Mouse (Mus musculus) urinary bladder, postnatal 4 days (tissue): ENCODE measurements around the gene Fam83f.

Experiments used
- DNase-seq, 2 experiments: peaks; one replicate each; pipeline ENCODE4 v3.0.0; 2021 to 2022; ENCODE audit warnings: low spot score in 2 of 2

The Fam83f gene

DNA sequence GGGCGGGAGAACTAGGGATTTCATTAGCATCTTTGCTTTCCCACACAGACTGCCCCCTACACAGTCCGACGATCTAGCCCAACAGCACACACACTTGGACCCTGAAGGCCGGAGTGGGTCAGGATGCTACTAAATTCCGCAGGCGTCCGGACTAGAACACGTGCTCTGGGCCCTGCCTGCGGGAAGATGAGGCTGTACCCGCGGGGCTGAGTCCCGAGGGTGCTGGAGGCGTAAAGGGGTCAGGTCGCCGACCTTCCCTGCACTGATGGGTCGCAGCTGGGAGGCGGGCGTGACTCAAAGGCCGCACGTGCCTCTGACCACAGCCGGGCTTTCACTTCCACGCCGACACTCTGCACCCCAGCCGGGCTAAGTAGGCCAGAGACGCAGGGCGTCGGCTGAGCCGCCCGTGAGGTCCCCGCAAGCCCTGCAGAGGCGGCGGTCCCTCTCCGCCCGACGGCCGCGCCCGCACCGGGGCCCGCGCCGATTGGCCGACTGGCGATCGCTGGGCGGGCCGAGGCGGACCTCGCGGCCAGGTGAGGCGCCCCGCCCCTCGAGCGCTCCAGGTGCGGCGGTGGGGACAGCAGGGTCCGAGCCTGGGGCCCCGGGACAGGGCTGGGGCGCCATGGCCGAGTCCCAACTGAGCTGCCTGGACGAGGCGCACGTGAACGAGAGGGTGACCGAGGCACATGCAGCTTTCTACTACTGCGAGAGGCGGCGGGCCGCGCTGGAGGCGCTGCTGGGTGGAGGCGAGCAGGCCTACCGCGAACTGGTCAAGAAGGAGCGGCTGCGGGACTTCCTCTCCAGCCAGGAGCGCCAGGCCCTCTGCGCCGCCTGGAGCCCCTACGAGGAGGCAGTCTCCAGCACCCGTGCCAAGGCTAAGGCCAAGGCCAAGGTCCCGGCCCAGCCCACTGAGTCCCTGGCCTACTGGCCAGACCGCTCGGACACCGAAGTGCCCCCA, at the start of gene Fam83f:
Fam83f (plus strand) TSS at position 553 of the 958 bp plus-strand sequence.
- DNase-seq = peak in 1 of 2 experiments; percentile 58

DNA sequence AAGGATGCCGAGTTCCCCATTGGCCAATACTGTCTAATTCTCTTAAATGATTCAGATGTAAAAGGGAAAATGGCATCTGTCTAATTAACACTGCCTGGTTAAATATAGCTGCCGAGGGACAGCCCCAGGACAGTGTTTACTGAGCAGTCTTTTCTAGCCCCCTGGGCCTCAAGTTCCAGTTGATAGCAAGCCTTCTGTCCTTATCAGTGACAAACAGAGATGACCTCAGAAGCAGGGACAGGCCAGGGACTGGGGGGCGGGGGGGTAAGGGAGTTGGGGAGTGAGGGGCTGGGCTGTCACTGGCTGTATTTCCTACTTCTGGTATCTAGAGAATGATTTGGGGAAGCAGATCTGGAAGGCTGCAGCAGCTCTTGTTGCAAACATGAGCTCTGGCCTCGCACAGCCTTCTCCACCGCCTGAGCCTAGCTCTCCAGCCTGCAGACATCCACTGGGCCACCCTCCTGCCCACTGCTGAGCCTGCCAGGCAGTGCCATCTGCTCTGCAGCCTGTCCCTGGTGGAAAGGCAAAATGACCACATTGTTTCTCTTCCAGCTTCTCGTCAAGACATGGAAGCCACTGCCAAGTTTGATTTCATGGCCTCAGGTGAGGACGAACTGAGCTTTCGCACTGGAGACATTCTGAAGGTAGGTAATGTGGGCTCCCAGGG, 48.3 kb upstream of the Fam83f start:
- no peak for DNase-seq

DNA sequence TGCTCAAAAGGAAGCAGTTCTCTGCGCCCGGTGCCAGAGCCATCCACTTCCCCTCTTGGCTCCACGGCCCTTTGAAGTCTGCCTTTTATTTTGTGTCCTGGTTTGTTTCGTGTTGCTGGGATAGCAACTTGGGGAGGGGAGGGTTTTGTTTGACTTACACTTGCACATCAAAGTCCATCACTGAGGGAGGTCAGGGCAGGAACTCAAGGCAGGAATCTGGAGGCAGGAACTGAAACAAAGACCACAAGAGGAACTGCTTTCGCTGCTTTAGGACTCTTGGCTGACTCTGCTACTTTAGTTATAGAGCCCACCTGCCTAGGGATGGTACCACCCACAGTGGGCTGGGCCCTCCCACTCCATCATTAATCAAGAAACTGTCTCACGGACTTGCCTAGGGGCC, 45.2 kb upstream of the Fam83f start:
- no peak for DNase-seq

DNA sequence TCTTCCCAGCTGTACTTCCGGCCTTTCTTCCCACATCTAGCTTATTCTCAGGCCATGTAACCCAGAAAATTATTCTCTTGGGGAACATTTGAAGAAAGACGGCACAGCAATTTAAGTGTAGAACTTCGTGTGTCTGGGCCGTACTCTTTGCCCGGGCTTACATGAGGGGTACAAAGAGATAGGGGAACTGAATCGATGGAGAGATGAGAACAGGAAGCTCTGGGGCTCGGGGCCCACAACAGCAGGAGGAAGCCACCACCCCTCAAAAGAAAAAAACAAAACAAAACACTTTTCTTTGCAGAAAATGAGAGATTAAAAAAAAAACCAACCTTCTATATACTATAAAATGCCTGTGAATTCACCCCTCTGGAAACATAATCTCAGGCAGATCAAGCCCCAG, 41.5 kb upstream of the Fam83f start:
- DNase-seq = no peak

DNA sequence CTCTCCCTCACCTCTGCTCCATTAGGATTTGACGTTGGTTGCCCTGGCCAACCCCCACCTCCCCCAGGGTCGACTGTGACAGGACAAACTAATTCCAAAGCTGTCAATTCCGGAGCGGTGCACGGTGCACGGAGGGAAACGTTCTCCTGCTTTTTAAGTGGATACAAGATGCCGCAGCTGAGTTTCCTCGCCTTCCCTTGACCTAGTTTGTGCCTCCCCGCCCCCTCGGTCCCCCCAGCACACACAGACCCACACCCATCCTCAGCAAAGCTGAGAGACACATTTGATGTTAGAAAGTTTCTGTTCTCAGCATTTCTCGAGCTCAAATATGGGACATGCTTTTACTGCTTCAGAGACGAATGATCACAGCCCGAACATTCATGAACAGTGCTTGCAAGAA, 40.9 kb upstream of the Fam83f start:
- no peak for DNase-seq

DNA sequence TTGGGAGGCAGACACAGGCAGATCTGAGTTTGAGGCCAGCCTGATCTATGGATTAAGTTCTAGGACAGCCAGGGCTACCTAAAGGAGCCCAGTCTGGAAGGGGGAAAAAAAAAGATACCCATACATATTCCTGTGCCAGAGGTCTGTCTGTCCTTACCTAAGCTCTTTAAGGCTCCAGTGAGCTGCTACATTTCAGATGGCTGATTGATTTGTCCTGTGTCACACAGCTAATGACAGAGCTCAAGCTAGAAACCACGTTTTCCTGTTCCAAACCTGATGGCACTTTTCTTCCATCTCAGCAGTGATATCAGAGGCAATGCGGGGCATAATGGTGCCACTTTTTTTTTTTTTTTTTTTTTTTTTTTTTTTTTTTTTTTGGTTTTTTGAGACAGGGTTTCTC, 40.3 kb upstream of the Fam83f start:
- no peak for DNase-seq

DNA sequence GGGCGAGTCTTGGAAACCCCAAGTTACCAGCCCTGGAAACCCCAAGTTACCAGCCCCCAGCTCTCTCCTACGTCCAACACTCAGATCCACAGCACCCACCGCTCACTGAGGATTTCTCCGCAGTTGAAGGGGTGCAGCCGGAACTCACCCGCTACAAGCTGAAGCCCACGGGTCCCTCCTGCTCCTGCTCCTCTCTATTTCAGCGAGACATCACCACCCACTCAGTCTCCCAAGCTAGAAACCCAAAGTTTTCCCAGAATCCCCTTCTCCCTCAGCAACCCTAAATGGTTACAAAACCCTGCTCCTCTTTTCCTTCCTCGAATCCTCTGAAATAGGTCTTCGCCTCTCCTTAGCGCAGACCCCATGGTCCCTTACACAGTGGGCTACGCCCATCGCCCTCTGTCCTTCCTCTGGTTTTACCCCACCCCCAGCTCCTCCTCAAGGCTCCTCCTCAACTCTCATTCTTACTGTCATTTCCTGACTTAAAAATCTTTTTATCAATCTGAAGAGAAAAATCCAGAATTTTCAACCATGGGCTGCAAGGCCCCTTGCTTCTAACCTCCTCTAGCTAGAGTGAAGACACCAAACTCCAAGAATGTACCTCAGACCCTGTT, 39.3 kb upstream of the Fam83f start:
- no peak for DNase-seq

DNA sequence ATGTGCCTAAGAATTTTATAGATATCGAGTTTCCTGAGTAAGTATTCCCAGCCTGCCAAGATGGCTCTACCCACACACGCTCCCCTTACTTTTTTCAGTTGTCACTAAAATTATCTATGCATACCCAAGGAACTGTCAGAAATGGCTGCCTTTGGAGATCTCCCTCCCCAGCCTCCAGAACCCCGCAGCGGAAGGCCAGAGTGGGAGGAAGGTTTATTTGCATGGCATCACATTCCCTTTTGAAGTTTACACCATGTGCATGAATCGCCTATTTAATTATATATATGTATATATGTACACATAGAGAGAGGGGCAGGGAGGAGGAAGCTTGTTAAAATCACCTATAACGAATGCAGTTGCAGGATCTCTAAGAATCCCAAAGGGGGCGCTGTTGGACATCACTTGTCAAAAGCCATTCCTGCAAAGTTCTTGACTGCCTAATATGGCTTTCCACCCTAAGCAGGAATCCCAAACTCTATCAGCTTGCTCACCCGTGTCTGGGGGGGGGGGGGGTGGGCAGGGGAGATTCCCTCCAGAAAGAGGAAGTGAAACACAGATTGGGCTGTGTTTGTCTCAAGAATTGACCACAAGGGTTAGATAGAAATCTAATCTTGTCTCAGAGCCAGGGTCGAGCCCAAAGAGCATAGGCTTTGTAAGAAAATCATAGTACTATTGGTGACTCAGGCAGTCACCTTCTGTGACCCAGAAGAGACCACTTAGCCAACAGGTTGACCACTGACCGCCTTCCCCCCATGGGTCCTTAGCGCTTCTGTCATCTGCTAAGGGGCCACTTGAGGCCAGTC, 37.1 kb upstream of the Fam83f start:
- DNase-seq = no peak

DNA sequence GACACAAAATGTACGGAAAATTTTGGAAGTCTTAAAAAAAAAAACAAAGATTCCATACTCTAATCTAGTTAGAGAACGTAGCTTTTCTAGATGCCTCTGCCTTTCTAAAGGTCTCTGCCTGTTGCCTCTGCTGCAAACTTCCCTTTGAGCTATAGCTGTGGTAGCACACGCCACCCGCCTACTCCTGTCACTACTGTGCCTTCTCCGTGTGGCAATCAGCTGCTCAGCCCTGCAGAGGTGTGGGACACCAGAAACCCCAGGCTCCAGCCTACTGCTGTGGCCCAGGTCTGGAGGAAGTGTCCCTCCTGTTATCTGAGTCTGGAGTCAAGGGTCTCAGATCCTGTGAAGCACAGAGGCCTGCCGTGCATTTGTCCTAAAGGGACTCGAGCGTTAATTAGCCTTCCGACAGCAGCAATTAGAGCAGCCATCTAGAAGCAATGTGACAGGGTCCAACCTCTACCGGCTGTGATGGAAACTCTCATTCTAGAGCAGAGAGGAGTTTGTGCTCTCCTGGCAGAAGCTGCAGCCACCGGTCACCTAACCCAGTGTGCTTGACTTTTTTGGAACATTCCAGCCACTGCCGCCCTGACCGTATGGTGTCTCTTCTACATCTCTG, 34.8 kb upstream of the Fam83f start:
- DNase-seq = no peak

DNA sequence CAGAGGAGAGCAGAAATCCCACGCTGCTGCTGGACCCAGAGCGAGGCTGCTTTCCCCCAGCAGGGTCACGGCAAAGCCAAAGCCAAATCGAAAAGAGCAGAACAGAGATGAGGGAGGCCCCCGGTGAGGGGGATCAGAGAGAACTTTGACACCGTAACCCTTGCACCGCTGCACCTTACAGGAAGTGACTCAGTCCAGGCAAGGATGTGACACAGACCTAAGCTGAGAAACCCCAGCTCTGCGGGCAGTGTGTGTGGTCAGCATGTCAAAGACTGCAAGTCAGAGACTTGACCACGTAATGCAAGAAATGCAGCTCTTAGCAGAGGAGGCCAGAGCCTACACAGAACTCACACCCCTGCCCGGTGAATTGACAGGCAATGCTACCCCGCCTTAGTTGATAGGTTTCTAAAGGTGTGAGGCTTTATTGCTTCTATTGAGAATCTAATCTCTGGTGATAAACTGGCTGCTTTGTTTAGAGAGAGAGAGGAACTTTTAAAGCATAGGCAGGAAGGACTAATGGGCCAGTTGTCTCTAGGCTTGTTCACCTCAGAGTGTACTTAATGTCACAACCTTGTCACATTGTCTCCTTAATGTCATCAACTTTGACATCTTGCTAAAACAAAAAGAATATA, 32.5 kb upstream of the Fam83f start:
- no peak for DNase-seq

DNA sequence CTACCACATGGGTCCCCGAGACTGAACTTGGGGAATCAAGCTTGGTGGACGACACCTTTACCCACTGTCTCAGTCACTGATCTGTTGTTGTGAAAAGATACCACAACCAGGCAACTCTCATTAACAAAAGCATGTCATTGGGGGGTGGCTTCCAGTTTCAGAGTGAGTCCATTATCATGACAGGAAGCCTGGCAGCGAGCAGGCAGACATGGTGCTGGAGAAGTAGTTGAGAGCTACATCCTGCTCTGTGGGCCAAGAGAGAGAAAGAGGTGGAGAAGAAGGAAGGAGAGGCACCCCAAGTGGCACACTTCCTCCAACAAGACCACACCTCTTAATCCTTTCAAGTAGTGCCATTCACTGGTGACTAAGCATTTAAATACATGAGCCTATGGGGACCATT, 31.8 kb upstream of the Fam83f start:
- DNase-seq = no peak

DNA sequence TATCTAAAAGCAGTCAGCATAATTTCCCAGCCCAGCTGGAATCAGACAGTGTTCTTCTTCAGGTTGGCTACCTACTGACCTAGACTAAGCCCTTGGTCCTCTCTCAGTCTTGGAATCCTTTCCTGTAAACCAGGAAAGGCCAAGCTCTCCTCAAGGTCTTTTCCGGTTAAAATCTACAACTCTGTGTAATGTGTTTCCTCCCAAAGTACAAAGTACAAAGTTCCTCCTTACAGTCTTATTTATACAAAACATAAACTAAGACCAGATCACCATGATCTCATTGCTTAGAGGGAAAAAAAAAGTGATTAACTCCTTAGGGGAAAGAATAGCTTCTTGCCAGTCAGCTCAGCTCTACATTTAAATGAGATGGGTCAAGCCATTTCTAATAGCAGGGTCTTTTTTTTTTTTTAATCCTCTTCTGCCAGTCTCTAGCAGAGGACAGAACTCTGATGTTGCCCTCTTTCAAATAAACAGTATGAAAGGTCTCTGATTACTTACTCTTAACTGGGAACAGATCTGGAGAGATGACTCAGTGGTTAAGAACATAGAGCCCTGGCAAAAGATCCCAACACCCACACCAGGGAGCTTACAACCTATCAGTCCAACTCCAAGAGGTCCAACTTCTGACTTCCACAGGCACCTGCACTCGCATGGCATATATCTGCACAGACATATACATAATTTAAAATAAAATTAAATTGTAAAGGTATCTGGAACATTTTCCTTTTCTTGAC, 29.8 kb upstream of the Fam83f start:
- DNase-seq = no peak

DNA sequence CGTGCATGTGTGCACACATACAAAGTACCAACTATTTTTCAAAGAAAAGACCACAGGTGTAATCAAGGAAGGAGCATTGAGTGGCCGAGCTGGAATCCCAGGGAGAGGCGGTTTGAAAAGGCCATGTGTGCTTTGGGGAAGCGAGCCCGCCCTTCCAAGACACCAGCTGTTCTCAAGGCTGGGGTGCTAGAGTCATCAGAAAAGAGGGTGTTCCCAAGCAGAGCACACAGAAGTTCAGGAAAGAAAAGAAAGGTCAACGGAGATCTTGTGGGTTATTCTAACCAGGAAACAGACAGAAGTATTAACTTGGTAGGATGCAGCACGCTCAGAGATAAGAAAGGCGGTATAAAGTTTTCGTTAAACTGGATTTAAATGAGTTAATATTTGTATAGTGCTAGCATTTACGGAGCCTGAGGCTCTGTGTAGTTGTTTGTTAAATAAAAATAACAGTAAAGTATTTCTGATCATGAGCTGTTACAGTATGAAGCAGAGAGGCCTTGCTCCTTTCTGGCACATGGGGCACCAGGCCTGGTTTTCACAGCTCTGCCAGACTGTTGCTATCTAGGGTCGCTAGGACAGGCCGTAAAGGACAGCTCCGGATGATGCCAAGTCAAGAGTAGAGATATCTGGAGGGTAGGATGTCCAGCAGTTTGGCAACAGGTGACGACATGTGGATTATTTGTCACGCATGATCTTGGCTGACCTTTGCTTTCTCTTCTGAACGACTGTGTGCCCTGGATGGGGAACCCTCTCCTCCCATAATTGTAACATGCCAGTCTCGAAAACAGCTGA, 26.4 kb upstream of the Fam83f start:
- DNase-seq = no peak

DNA sequence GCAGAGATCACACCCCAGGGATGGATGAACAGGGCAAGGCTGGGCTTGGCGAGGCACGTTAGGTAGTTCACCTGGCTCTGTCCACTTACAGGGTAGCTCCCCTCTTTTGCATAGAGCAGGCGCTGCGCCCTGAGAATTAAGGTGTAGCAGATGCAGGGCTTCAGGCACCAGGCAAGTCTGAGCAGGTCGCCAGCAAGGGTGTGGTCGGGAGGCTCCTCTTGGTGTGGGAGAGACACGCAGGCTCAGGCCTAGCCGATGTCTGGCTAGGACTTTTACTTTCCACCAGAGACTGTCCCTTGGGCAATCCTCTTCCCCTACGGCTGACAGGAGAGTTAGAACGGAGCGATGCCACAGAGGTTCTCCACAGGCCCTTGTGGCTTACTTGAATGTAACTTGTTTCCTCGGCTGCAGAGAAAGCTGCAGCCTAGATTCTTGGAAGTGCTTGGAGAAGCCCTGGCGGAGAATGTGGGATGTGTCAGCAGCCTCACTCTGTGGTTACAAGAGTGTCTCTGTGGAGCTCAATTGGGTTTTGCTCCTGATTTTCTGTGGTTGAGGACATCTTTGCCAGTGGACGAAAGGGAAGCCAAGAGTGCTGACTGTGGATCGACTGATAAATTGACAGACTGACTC, 22.6 kb upstream of the Fam83f start:
- peak in 1 of 2 experiments; percentile 27 for DNase-seq

DNA sequence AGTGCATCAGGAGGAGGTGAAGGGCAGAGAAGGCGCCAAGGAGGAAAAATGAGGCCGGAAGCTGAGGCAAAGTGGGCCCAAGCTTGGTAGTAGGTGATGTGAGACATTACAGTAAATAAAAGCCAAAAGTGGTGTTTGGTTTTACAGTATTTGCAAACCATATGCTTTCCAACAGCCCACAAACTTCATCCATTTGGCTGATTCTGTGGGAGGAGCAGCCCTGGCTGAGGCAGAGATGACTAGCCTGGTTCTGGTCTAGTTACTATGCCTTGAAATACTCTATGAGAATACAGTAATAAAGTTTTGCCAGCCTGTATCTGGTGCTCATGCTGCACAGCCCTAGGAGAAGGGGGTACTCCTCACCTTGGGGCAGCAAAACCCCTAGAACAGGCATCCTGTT, 21.2 kb upstream of the Fam83f start:
- DNase-seq = no peak

DNA sequence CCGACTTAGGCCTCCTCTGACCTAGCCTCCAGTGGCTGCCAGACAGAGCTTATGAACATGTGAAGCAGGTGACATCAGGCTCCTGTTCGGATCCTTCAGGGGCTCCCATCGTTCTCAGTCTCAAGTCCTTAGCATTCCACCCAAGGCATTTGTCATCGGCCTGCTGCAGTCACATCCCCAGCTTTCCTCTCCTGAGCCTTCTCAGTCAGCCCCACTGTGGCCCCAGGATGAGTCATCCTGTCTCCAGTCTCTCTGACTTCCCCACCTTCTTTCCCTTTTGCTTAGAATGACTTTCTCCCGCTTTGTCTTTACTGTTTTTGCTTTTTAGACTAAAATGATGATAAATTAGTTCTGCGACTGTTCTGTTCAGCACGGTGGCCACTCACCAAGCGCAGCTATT, 17.8 kb upstream of the Fam83f start:
- no peak for DNase-seq

DNA sequence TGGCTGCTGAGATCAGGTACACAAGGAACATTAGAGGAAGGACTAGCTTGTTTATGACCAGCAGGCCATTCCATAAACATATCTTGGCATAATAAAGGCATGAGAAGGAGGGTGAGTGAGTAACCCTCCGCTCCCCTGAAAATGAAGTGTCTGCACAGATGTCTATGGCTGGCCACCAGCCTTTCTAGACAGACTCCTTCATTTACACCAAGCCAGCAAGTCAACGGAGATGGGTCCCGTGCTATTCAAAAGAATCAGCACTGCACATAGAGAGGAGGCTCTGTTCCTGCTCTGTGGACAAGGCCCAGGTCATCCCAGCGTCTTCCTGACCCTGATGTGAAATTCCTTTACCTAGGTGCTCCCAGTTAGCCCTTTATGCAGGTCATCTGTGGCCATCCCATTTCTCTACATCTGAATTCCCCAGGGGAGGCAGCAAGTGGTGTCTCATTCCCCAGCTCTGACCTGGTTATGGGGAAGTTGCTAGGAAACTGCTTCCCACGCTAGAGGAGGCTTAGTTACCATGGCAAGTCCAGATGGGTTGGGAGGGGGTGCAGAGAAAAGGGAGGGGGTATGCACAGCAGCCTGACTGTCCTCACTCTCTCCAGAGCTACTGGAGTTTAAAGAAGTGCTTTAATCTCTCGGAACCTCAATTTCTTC, 12.7 kb upstream of the Fam83f start:
- DNase-seq = no peak

DNA sequence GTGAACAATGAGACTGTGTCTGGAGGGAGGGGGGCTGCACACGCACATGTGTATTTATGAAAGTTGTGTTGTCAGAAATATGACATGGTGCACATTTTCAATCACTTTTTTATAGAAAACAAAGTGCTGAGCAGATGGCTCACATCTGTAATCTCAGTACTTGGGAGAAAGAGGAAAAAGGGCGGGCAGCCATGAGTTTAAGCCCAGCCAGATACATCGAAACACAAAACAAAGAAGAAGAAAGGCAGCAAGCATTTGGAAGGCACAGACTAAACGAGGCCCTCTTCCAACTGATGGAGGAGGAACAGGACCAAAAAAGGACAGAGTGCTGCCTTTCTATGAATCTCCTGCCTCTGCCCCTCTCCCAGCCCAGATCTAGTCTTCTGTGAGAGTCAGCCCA, 10.7 kb upstream of the Fam83f start:
- no peak for DNase-seq
